ENCODE assay signal across 10 mouse cellular contexts in the genomic region with DNA sequence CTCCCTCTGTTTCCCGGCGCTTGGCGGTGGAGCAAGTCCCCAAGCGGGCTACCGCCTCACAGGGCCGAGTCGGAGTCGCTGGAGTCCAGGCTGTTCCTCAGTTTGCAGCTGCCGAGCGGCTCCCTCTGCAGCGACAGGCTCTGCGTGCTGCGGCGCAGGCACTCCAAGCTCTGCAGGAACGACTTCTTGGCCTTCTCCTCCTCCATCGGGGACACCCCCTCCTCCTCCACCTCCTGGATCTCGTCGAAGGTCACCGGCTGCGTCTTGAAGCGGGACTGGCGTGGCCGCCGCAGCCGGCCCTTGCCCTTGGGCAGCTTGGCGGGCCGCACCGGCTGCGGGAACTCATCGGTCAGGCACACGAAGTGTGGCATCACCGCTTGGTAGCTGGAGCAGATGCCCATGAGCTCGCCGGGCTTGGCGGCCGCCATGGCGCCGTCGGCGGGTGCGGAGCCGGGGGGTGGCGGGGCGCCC. TPM values are rescaled to one million over a fixed set of nuclear protein-coding genes. Genes with fewer than 3 reads are reported as not detected.
DNase-seq lines count a peak whose midpoint lies in the region; ATAC-seq and TF ChIP-seq lines count a peak whose summit lies in the region.
"Had no signal": no experiment of that assay in that cellular context is flagged by ENCODE, and none has a peak within 500 bp of the region (broad histone marks: within the 10 kb centered on the region; RNA-seq: fewer than 3 reads in every experiment).

No protein-coding gene starts in this region.

- no peaks in the 10 kb centered on the region for H3K36me3 ChIP-seq in ES-Bruce4 (ENCODE audit: control insufficient read depth, insufficient read depth, low read length, poor library complexity, severe bottlenecking)
- H3K36me3 ChIP-seq in forebrain, embryonic 13.5 days (ENCODE audit: poor library complexity, severe bottlenecking) = no peaks in the 10 kb centered on the region
- no peaks in the 10 kb centered on the region for H3K36me3 ChIP-seq in heart, postnatal 0 days (replicated peaks; ENCODE audit: control insufficient read depth, insufficient read depth, low read length)
- H3K36me3 ChIP-seq in liver, embryonic 16.5 days (ENCODE audit: control insufficient read depth, insufficient read depth) = no peaks in the 10 kb centered on the region
- no peaks in the 10 kb centered on the region for H3K36me3 ChIP-seq in neural tube, embryonic 14.5 days (ENCODE audit: control insufficient read depth, insufficient read depth, low read length)

- TF ChIP-seq CTCF in ES-Bruce4 (IDR thresholded peaks at IDR 0.05; ENCODE audit: low read depth, low read length) = no peak
- TF ChIP-seq CTCF in heart, postnatal 0 days (IDR thresholded peaks at IDR 0.05; ENCODE audit: low read depth) = no peak

- DNase-seq in heart, postnatal 0 days (ENCODE audit: low spot score) = peak; percentile 46
- DNase-seq in kidney, postnatal 14 days = peak; percentile 62
- DNase-seq in yolk sac, embryonic 10.5 days (ENCODE audit: low spot score) = peak; percentile 48

- TF ChIP-seq POLR2A in ES-Bruce4 (IDR thresholded peaks at IDR 0.05; ENCODE audit: insufficient read depth, low read length) = no peak

- H3K4me1 ChIP-seq in ES-Bruce4 (ENCODE audit: control insufficient read depth, insufficient read depth, low read length) = no peaks in the 10 kb centered on the region
- no peaks in the 10 kb centered on the region for H3K4me1 ChIP-seq in brown adipose tissue, adult 24 weeks (ENCODE audit: control insufficient read depth, insufficient read depth, insufficient read length, low read length)
- H3K4me1 ChIP-seq in forebrain, embryonic 13.5 days = peaks cover 40% of the 10 kb centered on the region
- peaks cover 13% of the 10 kb centered on the region for H3K4me1 ChIP-seq in heart, postnatal 0 days (ENCODE audit: control insufficient read depth, insufficient read depth)
- no peaks in the 10 kb centered on the region; the same call in 1 of the 2 replicates for H3K4me1 ChIP-seq in liver, embryonic 16.5 days (ENCODE audit: control insufficient read depth, low read depth, low read length)
- peaks cover 5% of the 10 kb centered on the region; the same call in 1 of the 2 replicates for H3K4me1 ChIP-seq in neural tube, embryonic 14.5 days (ENCODE audit: control insufficient read depth, insufficient read depth, low read length)

- H3K9ac ChIP-seq in ES-Bruce4 (ENCODE audit: low read depth, poor library complexity, severe bottlenecking) = peak overlapping the region; percentile 11; the same call in 1 of the 2 replicates
- peak overlapping the region; percentile 98 for H3K9ac ChIP-seq in forebrain, embryonic 13.5 days
- H3K9ac ChIP-seq in heart, postnatal 0 days (replicated peaks; ENCODE audit: low read depth, low read length) = peak overlapping the region; percentile 74
- peak overlapping the region; percentile 15 for H3K9ac ChIP-seq in liver, embryonic 16.5 days (ENCODE audit: low read depth, low read length)
- peak overlapping the region; percentile 77 for H3K9ac ChIP-seq in neural tube, embryonic 14.5 days (replicated peaks; ENCODE audit: low read depth, low read length)

- H3K4me3 ChIP-seq in ES-Bruce4 (ENCODE audit: low read depth, low read length) = peak overlapping the region; percentile 51
- H3K4me3 ChIP-seq in brown adipose tissue, adult 24 weeks (ENCODE audit: insufficient read depth, low read depth, low read length) = peak overlapping the region; percentile 56
- peak overlapping the region; percentile 72 for H3K4me3 ChIP-seq in forebrain, embryonic 13.5 days
- peak overlapping the region; percentile 71 for H3K4me3 ChIP-seq in heart, postnatal 0 days (ENCODE audit: low read depth, low read length)
- H3K4me3 ChIP-seq in liver, embryonic 16.5 days (ENCODE audit: low read depth, low read length) = peak overlapping the region; percentile 52
- H3K4me3 ChIP-seq in neural tube, embryonic 14.5 days (ENCODE audit: low read depth, low read length) = peak overlapping the region; percentile 66

- no peaks in the 10 kb centered on the region for H3K9me3 ChIP-seq in ES-Bruce4 (replicated peaks; ENCODE audit: control insufficient read depth, insufficient read depth, low read length, poor library complexity, severe bottlenecking)
- no peaks in the 10 kb centered on the region for H3K9me3 ChIP-seq in forebrain, embryonic 13.5 days (replicated peaks)
- no peaks in the 10 kb centered on the region for H3K9me3 ChIP-seq in heart, postnatal 0 days (replicated peaks; ENCODE audit: control insufficient read depth, low read length)
- no peaks in the 10 kb centered on the region for H3K9me3 ChIP-seq in liver, embryonic 16.5 days (replicated peaks; ENCODE audit: control insufficient read depth, low read length)
- no peaks in the 10 kb centered on the region for H3K9me3 ChIP-seq in neural tube, embryonic 14.5 days (ENCODE audit: control insufficient read depth, low read length)

- ATAC-seq in forebrain, embryonic 13.5 days = peak; percentile 23
- peak; percentile 47 for ATAC-seq in heart, postnatal 0 days (ENCODE audit: insufficient read depth, low read depth)
- 0 out of 2 replicates have a peak, but pooled peaks have one; percentile 7 for ATAC-seq in liver, embryonic 16.5 days (ENCODE audit: low read depth)
- ATAC-seq in neural tube, embryonic 14.5 days (ENCODE audit: low read depth) = peak; percentile 42

- TF ChIP-seq EP300 in ES-Bruce4 (IDR thresholded peaks at IDR 0.05; ENCODE audit: insufficient read depth, low read depth, low read length) = no peak
- TF ChIP-seq EP300 in heart, postnatal 0 days (IDR thresholded peaks at IDR 0.05; ENCODE audit: low read depth) = no peak

- peaks cover 21% of the 10 kb centered on the region for H3K27me3 ChIP-seq in ES-Bruce4 (ENCODE audit: control insufficient read depth, insufficient read depth, low read length, poor library complexity, severe bottlenecking)
- H3K27me3 ChIP-seq in forebrain, embryonic 13.5 days = 0 out of 2 replicates have a peak, but pooled peaks cover 3% of the 10 kb centered on the region
- peaks cover 31% of the 10 kb centered on the region for H3K27me3 ChIP-seq in heart, postnatal 0 days (ENCODE audit: control insufficient read depth, insufficient read depth, low read length)
- H3K27me3 ChIP-seq in liver, embryonic 16.5 days (ENCODE audit: control insufficient read depth, insufficient read depth, low read depth, low read length) = peaks cover 49% of the 10 kb centered on the region
- peaks cover 8% of the 10 kb centered on the region; the same call in 1 of the 2 replicates for H3K27me3 ChIP-seq in neural tube, embryonic 14.5 days (ENCODE audit: control insufficient read depth, insufficient read depth, low read length)

- WGBS in forebrain, embryonic 13.5 days = under 1% methylated on average over 30 of the region's 44 CpGs
- 0% methylated on average over 30 of the region's 44 CpGs for WGBS in heart, postnatal 0 days
- WGBS in liver, embryonic 16.5 days (ENCODE audit: insufficient replicate concordance) = 1% methylated on average over 44 of the region's 44 CpGs
- WGBS in neural tube, embryonic 14.5 days = under 1% methylated on average over 44 of the region's 44 CpGs

- peak overlapping the region; percentile 98 for H3K4me2 ChIP-seq in forebrain, embryonic 13.5 days
- H3K4me2 ChIP-seq in heart, postnatal 0 days (ENCODE audit: low read depth, low read length) = peak overlapping the region; percentile 95
- peak overlapping the region; percentile 56 for H3K4me2 ChIP-seq in liver, embryonic 16.5 days (ENCODE audit: low read depth, low read length)
- H3K4me2 ChIP-seq in neural tube, embryonic 14.5 days (ENCODE audit: low read depth, low read length) = peak overlapping the region; percentile 96

- H3K27ac ChIP-seq in ES-Bruce4 (ENCODE audit: insufficient read depth, low read length) = no peak overlapping the region
- H3K27ac ChIP-seq in brown adipose tissue, adult 24 weeks (replicated peaks; ENCODE audit: low read depth, low read length) = no peak overlapping the region
- peak overlapping the region; percentile 97 for H3K27ac ChIP-seq in forebrain, embryonic 13.5 days
- peak overlapping the region; percentile 52 for H3K27ac ChIP-seq in heart, postnatal 0 days (ENCODE audit: low read depth)
- H3K27ac ChIP-seq in liver, embryonic 16.5 days (ENCODE audit: low read length) = no peak overlapping the region
- H3K27ac ChIP-seq in neural tube, embryonic 14.5 days (ENCODE audit: low read depth, low read length) = peak overlapping the region; percentile 84

RNA-seq across cellular contexts. Expression of a gene that starts 0.6 kb away (rescaled TPM):
- polyA plus RNA-seq in ES-Bruce4 (2011; ENCODE audit: insufficient read depth, insufficient read length, low read depth, missing spikeins) = 0.49 TPM in 1 of 2 replicates, not detected in the other
- 0.92 and 0.99 TPM in 2 replicates for polyA plus RNA-seq in brown adipose tissue, adult 24 weeks (2012; ENCODE audit: insufficient read depth, insufficient read length, missing spikeins)
- 17.7 and 22.3 TPM in 2 replicates for polyA plus RNA-seq in forebrain, embryonic 13.5 days (2015; fragmentation: Nextera tagmentation; extraction: Ambion mirVana)
- 39.3 and 41.6 TPM in 2 replicates for total RNA-seq in heart, postnatal 0 days (2014; rRNA removed; ENCODE audit: low replicate concordance)
- polyA plus RNA-seq in heart, postnatal 0 days (2015; fragmentation: Nextera tagmentation; extraction: Ambion mirVana) = 9.0 and 10.8 TPM in 2 replicates
- polyA plus RNA-seq in liver, embryonic 16.5 days (2015; fragmentation: Nextera tagmentation; extraction: Ambion mirVana) = 1.2 and 1.7 TPM in 2 replicates
- polyA plus RNA-seq in neural tube, embryonic 14.5 days (2014; fragmentation: Nextera tagmentation; extraction: Ambion mirVana) = 12.3 and 12.8 TPM in 2 replicates
- total RNA-seq: MEL had no signal

RNA-seq across cellular contexts. Expression of a gene that starts 39.8 kb away (rescaled TPM):
- polyA plus RNA-seq in ES-Bruce4 (2011; ENCODE audit: insufficient read depth, insufficient read length, low read depth, missing spikeins) = not detected in 2 replicates
- polyA plus RNA-seq in brown adipose tissue, adult 24 weeks (2012; ENCODE audit: insufficient read depth, insufficient read length, missing spikeins) = not detected in 2 replicates
- not detected in 2 replicates for polyA plus RNA-seq in forebrain, embryonic 13.5 days (2015; fragmentation: Nextera tagmentation; extraction: Ambion mirVana)
- not detected in 2 replicates for total RNA-seq in heart, postnatal 0 days (2014; rRNA removed; ENCODE audit: low replicate concordance)
- polyA plus RNA-seq in heart, postnatal 0 days (2015; fragmentation: Nextera tagmentation; extraction: Ambion mirVana) = not detected in 2 replicates
- polyA plus RNA-seq in liver, embryonic 16.5 days (2015; fragmentation: Nextera tagmentation; extraction: Ambion mirVana) = not detected in 2 replicates
- polyA plus RNA-seq in neural tube, embryonic 14.5 days (2014; fragmentation: Nextera tagmentation; extraction: Ambion mirVana) = not detected in 2 replicates
- total RNA-seq: left cerebral cortex, postnatal 10 days; MEL had no signal

RNA-seq across cellular contexts. Expression of a gene that starts 54.2 kb away (rescaled TPM):
- polyA plus RNA-seq in ES-Bruce4 (2011; ENCODE audit: insufficient read depth, insufficient read length, low read depth, missing spikeins) = 31.3 and 35.7 TPM in 2 replicates
- polyA plus RNA-seq in brown adipose tissue, adult 24 weeks (2012; ENCODE audit: insufficient read depth, insufficient read length, missing spikeins) = 84.9 and 87.3 TPM in 2 replicates
- polyA plus RNA-seq in forebrain, embryonic 13.5 days (2015; fragmentation: Nextera tagmentation; extraction: Ambion mirVana) = 51.8 and 53.2 TPM in 2 replicates
- total RNA-seq in heart, postnatal 0 days (2014; rRNA removed; ENCODE audit: low replicate concordance) = 104 and 123 TPM in 2 replicates
- 86.9 and 96.8 TPM in 2 replicates for polyA plus RNA-seq in heart, postnatal 0 days (2015; fragmentation: Nextera tagmentation; extraction: Ambion mirVana)
- 26.0 and 28.0 TPM in 2 replicates for polyA plus RNA-seq in liver, embryonic 16.5 days (2015; fragmentation: Nextera tagmentation; extraction: Ambion mirVana)
- polyA plus RNA-seq in neural tube, embryonic 14.5 days (2014; fragmentation: Nextera tagmentation; extraction: Ambion mirVana) = 51.4 and 57.5 TPM in 2 replicates
- total RNA-seq: MEL had no signal

Comparison
In these comparisons a context has a peak if more than half of its experiments do, and no peak if none do; other contexts are left out.
1. H3K27ac ChIP-seq: peak in forebrain, embryonic 13.5 days (single experiment), heart, postnatal 0 days (single experiment) and neural tube, embryonic 14.5 days (single experiment); none in ES-Bruce4 (single experiment), brown adipose tissue, adult 24 weeks (single experiment) and liver, embryonic 16.5 days (single experiment).
2. H3K9ac ChIP-seq: peak in every context shown above with its lines; median percentile 98 in forebrain, embryonic 13.5 days; 77 in neural tube, embryonic 14.5 days; 74 in heart, postnatal 0 days; 15 in liver, embryonic 16.5 days; 11 in ES-Bruce4.
3. Peak in every context shown above with its lines, with median percentiles within 50 percentile points of each other: H3K4me3 ChIP-seq, ATAC-seq, H3K4me2 ChIP-seq and DNase-seq.